Mouse (Mus musculus) adrenal gland, postnatal 25 days (tissue): ENCODE data around the gene Hpdl. TPM values are rescaled to one million over a fixed set of nuclear protein-coding genes. Genes with fewer than 3 reads are reported as not detected.
A peak's percentile ranks its signal among the peaks of the same experiment; 100 is the strongest.
"Not testable (repeated sequence)": the region's sequence is repeated elsewhere in the genome, so short reads cannot be mapped to it uniquely, and the experiment has no call there.

ENCODE experiments used
- DNase-seq: peaks from one replicate; pipeline ENCODE4 v3.0.0; 2021; ENCODE audit warnings: mixed read lengths
- long read RNA-seq: library from polyadenylated mRNA; stranded (forward); transcript quantifications from one replicate; pipeline ENCODE4 v2.0.0, GENCODE M21; 2021
- total RNA-seq: library from RNA; stranded (reverse); gene quantifications from 2 replicates; pipeline ENCODE4 v1.2.3, GENCODE M21; 2021

Hpdl gene
- 2.7 and 3.6 TPM in 2 replicates for total RNA-seq
- long read RNA-seq, partial matches to known transcripts = 0 of 3 reads
- long read RNA-seq, other reads (novel, unspliced or antisense) = 0 of 3 reads

DNA sequence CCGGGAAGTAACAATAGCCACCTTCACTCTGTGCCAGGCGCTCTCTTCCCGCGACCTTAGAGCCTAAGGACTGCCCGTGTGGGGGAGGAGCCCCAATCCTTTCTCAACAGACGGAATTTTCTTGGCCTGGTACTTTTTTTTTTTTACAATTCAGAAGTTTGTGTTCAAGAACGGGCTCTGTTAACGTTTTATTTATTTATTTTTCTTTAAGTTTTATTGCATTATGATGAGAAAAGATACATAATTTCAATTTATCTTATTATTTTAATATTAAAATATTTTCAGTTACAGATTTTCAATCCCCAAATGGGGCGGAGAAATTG, at the start of gene Hpdl:
Gene Hpdl, minus strand, starts transcription at position 14 of the 323 bp plus-strand sequence.
- DNase-seq = no peak

DNA sequence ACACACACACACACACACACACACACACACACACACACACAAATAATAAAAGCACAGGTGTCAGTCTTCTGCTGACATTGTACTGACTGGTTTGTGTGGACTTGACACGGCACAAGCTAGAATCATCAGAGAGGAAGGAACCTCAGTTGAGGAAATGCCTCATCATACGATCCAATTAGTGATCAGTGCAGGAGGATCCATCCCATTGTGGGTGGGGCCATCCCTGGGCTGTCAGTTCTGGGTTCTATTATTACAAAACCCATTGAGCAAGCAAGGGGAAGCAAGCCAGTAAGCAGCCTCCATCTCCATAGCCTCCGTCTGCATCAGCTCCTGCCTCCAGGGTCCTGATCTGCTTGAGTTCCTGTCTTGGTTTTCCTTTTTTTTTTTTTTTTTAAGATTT, 48.4 kb upstream of the Hpdl start:
- DNase-seq = no peak

DNA sequence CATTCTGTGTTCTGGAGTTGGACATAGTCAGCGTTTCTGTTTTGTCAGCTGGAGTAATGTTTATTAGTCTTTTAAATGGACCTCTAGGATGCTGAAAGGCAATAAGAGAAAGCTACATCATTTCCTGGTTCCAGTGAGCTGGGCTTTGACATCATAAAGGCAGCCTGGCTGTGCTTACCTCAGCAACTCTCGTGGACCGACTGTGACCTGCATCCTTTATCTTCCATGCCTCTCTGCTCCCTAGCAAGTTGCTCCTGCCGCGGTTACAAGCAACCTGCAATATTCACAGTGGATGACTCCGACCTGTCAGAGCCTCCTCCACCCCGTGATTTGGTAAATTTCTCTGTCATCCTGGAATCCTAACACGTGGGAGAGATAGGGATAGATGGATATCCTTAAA, 40.5 kb upstream of the Hpdl start:
- no peak for DNase-seq

DNA sequence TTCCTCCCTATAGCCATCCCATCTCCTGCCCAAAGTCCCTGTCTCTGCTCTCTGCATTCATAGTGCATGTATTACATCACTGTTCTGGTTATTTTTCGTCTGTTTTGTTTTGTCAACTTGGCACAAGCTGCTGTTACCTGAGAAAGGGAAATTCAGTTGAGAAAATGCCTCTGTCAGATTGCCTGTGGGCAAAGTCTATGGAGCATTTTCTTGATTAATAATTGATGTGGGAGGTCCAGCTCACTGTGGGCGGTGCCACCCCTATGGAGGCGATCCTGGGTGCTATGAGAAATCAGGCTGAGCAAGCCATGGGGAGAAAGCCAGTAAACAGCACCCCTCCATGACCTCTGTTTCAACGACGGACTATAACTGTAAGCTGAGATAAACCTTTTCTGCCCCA, 38.2 kb upstream of the Hpdl start:
- no peak for DNase-seq

DNA sequence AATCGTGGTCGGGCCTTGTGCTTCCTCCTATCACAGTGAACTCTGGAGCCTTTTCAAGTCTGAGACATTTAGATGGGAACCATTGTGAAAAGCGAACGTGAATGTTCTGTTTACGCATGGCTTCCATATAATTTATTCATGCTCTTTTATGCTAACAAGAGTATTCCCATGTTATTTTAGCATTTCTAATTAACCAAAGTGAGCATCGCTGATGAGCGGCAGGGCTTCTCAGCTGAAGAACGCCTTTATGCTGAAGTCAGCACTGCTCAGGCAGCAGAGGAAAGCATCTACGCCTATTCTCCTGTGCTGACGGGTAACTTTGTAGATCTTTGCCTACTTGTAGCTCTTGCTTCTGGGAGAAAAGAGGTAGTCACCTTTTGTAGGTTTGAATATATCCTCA, 35.7 kb upstream of the Hpdl start:
- DNase-seq = no peak

DNA sequence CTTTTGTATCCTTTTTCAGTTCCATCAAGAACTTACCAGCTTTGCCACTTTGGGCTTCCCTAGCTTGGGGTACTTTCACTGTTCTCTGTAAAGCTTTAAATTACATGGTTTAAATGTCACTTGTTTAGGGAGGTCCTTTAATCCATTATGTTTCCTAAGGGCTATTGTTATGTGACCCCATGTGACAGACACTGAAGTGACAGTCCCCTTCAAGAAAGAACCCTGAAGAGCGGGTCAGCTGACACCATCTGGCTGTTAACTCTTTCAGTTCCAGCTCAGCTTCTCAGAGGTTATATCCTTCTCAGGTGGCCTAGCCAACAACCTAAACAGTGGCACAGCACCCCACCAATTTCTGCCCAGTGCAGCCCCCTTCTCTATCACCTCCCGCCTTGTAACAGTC, 32.8 kb upstream of the Hpdl start:
- no peak for DNase-seq

DNA sequence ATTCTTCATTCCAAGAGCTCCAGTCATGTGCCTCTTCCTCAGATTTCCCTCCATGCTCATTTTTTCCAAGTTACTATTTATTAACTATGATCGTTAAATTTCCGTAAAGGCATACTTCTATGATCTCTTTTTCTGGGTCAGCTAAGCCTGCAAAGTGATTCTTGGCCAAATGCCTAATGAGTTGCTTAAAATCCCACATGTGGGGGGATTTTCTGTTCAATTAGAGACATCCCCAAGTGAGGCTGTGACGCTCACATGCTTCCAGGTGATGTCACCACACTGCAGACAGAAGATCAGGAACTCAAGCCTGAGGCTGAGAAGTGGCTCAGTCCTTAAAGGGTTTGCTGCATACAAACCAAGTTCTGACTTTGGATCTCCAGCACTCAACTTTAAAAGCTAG, 28.4 kb upstream of the Hpdl start:
- no peak for DNase-seq

DNA sequence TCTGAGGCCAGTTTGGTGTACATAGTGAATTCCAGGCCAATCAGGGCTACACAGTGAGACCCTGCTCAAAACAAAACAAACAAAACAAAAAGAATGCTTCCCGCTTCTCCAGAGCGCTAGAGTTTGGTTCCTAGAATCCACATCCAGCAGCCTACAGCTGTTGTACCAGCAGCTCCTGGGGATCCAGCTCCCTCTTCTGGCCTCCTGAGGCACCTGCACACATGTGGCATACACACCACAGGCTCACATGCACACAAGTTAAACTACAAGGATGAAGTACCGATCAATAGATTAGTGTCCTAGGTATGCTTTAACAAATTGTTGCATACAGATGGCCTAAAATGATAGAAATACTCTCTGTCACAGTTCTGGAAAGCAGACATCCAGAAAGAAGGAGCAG, 22.8 kb upstream of the Hpdl start:
- DNase-seq = no peak

DNA sequence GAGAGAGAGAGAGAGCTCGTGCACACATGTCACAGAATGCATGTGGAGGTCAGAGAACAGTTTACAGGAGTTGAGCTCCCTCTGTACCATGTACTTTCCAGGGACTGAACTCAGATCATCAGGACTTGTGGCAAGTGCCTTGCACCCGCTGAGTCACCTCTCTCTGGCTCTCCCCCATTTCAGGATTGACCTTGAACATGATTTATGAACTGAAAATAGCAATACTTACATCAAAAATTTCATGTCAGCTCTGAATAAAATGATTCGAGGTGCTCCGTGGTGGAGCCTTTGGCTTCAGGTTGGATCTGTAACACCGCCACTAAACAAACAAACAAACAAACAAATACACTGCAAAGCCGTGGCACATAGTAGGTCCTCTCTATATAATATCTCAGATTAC, 19.3 kb upstream of the Hpdl start:
- no peak for DNase-seq

DNA sequence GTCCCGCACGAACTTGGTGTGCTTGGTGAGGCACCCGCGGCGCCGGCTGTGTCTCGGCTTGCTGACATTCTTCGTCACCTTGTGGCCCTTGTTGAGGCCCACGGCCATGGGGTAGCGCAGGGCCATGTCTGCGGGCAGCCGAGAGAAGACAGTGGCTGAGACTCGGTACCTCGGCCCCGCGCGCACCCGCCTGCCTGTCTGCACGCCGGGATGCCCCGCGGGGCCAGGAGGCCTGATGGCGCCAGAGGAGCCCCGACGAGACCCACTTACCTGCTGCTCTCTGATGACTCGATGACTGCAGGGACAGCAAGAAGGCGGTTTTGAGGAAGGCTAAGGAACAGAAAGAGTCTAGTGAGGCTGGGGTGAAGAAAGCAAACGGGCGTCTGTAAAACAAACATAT, 18.6 kb upstream of the Hpdl start:
- DNase-seq = not testable (repeated sequence)

DNA sequence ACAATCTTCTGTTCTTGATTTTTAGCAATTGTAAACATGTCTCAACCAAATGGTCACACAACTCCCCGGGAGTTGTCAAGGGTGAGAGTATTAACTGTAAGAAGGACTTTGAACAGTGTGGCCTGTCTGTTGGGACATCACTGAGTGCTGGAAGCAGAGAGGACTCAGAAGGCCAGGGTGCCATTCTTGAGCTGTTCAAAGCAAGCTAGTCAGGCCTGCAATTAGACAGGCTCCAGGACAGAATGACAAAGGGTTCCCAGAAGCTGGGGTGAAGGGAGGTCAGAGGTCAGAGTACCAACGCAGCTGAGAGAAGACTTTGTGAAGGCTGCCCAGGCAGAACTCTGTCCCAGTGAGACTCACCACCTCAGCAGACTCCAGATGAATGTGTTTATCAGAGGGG, 17.5 kb upstream of the Hpdl start:
- DNase-seq = no peak

DNA sequence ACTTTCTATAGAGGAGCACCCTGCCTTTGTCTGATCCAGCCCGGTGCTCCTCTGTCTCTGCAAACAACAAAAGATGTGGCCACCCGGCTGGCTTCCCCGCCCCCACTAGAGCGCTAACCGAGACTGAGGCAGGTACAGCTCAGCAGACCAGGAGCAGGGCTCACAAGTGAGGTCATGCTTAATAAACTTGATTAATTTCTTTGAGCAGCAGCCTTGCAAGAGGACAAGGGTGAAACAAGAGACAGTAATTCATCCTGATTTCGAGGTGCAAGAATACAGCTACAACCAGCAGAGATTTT, 8.5 kb upstream of the Hpdl start:
- no peak for DNase-seq

DNA sequence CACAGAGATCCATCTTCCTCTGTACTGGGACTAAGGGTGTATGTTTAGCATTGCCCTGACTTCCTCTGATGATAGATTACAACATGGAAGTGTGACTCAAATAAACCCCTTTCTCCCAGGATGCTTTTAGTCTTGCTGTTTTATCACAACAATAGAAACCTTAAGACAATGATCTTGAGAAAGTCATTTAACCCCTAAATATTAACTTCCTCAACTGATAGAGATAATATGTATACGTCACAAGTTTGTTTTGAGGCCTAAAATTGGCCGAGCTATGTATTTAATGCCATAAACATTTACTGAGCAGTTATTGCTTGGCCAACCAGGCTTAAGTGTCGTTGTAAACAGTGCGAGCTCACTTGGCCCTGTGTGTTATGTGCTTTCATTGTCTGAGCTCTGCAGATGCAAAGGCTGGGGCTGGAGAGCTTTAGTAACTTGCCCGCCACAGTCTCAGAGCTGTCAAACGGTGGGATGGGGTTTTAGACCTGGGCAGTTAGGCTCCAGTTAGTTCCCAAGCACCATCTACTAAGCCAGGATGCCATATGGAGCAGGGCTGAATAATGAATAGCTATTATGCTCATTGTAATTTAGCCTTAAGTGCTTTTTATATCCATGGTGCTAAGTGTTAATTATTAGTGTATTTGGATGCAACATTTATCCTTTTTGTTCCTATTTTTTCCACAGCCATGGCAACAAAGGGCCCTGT, 8.0 kb upstream of the Hpdl start:
- DNase-seq = no peak

DNA sequence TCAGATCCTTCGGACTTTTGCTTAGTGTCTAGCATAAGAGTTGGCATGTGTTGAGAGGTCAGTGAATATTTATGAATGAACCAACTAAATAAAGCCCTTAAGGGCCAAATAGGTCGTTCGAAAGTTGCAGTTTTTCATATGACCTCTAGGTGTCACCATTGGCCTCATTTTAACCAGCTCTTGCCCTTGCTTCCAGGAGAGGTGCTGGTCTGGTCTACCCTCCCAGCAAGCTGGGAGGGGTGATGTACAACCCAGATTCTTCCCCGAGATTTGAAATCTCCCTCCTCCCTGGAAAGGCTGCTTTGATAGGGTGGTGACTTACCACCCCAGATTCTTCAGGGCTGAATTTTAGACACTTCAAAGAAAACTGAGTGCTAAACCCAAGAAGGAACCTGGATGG, 6.3 kb upstream of the Hpdl start:
- DNase-seq = no peak

DNA sequence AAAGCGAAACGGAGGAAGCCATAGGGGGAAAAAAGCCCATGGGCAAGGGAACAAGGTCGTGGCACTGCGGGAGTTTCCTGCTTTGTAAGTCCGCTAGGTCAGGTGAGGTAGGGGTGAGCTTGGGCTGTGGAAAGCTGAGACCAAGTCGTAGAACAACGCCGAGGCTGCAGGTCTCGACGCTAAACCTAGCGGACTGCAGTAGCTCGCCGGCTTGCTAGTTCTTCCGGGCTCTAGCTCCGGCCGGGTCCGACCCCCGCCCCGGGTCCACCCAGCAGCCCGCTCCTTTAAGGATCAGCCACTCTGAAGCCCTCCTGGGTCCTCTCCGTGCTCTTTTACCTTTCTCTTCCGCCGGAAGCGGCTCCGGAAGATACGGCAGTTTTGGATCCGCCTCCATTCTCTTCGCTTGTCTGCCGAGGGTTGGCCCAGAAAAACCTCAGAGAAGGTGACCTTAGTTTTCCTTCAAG, 3.1 kb upstream of the Hpdl start:
- peak; percentile 70 for DNase-seq

DNA sequence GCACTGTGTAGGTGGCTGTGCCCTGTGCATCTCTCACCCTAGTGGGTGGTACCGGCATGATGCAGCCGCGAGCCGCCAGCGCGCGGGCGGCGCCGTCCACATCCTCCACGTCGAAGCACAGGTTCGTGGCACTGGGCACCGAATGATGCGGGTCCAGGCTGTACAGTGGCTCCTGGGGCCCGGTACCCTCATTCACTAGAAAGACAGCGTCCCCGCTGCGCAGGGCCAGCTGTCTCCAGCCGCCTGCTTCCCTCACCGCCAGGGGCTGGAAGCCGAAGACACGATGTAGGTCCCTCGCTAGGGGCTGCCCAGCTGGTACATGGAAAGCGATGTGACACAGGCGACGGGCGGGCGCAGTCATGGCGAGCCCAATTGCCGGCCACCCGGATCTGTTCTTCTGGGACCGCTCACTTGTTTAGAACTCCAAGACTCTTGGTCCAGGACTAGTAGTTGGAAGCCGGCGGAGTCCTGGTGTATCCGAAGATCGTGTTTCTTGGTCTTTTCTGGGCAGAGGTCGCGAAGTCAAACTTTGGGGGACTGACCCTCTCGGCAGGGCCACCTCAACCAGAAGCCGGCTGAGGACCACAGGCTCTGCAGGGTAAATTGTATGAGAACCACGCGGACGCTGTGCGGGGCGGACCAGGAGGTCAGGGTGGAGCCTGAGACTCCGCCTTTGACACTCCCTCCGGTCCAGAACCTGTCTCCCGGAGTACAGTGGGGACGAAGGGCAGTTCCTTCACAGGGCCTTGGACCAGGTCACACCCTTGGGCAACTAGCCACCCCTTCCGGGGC, 409 bp downstream of the Hpdl start:
- DNase-seq = peak; percentile 79

DNA sequence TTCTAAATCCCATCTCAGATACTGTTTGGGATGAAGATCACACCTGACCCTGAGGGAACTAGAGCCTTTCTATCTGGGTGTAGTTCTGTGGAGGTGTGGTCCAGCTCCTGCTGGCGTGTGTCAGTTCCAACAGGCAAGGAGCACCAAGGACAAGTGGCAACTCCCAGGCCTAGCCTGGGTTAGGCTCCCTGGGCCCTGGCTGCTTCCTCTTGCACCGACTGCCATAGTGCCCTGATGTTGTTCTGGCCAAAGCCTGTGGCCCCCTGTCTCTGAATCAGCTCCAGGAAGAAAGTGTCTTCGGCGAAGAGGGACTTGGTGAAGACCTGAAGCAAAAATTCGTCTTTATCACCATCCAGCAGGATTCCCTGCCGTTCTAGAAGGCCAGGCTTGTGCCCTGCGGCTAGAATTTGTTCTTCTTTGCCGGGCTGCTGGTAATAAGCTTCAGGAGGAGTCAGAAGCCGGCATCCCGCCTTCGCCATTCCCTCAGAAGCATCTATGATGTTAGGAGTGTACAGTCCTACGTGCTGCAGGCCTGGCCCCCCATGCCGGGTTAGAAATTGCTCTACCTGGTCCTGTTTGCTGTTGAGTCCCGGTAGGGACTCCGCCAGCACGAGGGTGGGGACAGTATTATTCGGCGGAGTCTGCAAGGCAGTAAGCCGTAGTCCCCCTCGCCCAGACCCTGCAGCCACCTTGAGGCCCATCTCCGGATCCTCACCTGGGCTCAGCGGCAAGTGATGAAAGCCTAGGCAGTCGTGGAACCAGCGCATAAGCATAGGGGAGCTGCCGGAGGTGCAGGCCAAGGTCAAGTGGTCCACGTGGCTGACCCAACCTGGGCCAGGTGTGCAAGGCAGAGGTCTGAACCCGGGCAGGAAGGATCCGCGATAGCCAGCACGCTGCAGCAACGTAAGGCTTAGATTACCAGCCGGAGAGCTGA, 1.3 kb downstream of the Hpdl start:
- no peak for DNase-seq

DNA sequence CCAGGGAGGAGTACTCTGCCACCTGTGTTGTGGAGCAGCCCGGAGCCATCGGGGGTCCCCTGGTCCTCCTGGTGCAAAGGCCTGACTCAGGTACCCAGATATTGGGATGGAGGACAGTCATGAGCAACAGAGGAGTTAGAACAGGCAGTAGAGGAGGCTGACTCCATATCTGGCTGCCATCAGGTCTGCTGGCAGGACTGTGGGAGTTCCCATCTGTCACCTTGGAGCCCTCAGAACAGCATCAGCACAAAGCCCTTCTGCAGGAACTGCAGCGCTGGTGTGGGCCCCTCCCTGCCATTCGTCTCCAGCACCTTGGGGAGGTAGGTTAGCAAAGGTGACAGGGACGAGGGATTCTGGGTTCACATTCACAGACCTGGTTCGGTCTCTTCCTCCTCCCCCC, 4.0 kb downstream of the Hpdl start:
- DNase-seq = no peak

DNA sequence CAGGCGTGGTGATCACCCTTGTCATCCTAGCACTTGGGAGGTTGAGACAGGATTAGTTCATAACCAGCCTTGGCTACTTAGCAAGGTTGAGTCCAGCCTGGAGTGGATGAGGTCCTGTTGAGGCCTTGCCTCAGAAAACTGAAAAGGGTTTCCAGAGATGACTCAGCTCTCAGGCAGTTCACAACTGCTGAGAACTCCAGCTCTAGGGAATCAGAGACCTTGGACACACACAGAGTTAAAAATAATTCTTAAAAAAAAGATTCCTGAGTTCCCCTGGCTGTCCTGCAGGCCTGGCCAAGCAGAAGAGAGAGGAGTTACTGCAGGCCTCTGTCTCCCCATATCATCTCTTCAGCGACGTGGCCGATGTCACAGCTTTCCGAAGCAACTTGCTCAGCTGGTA, 6.2 kb downstream of the Hpdl start:
- no peak for DNase-seq

DNA sequence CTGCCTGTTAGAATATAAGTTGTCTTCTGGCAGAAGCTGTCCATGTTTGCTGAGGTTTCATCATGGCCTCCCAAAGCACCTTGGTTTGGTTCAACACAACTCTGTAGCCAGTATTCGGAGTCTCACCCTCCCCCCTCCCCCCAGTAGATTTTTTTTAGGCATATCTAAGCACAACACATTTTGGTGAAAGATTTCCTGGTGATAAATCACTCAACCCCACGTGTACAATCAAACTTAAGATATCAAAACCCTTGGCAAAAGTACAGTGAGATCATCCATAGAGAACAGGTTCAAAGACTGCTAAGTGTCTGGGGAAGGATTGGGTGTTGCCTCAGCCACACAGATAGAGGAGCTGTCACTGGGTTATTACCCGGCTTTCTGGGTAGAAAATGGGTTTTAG, 10.5 kb downstream of the Hpdl start:
- no peak for DNase-seq

DNA sequence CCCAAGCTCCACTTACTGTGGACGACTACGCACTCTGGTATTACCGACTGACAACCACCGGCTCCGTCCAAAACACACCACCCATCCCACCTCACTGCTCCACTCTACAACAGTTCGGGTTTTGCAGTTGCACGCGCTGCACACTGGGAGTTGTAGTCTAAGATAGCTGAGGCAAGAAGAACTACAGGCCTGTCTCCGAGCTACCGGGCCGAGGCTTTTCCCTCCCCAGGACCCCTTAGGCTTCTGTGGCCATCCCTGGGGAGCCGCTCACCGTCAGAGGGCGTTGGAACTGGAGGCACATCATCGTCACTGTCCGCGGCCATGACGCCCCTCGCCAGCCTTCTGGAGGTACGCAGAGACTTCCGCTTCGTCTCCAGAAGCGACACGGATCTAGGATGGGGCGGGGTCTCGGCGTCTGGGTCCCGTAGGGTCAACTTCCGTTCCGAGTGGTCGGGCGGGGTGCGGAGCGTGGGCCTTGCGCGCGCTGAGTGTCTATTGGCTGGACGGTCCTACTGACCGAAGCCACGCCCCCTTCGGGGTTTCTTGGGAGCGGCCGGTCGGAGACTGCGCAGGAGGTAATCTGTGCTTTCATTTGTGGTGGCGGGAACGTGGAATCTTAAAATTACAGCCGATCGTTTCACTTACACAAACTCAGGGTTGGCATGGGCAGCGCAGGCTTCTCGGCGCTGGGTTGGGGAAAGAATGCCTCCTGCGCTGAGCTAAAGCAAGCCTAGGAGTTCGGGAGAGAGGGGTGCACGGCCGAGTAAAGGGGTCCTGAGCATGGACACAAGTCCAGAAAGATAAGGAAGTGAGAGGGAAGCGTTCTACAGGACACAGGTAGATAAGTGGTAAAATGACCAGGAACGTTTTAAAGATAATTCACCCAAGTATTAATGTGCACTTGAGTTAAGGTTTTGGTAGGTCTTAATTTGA, 14.0 kb downstream of the Hpdl start, which contains the start of the genes Toe1 and Mutyh:
Gene Toe1, minus strand, starts transcription at position 444 of the 933 bp plus-strand sequence.
Gene Mutyh, plus strand, starts transcription at position 527 of the 933 bp plus-strand sequence.
- peak; percentile 96 for DNase-seq

DNA sequence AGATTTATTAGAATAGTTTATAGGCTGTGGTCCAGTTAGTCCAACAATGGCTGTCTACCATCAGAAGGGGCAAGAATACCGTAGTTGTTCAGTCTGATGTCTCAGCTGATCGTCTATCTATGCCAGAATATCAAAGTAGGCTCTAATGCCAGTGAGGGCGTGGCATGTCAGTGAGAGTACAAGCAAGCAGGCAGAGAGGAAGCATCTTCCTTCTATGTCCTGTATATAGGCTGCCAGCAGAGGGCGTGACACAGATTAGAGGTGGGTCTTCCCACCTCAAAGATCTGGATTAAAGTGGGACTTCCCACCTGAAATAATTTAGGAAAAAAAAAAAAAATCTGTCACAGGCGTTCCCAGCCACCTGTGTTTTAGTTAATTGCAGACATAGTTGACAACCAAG, 21.6 kb downstream of the Hpdl start:
- no peak for DNase-seq
